Mouse (Mus musculus): ENCODE measurements around the gene Cptp.

Gene Cptp

DNA sequence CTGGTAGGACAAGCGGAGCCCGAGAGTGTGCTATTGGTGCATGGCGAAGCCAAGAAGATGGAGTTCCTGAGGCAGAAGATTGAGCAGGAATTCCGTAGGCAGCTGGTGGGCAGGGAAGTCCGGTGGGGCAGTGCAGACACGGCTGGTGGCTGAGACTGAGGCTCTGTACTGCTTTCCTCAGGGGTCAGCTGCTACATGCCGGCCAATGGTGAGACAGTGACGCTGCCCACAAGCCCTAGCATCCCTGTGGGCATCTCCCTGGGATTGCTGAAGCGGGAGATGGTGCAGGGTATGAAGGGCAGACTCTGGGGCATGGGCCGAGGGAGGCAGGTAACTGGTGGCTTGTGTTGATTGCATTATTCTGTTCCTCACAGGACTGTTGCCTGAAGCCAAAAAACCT, 18.4 kb upstream of the Cptp start:
- no peak for DNase-seq (ENCODE audit: low spot score)

DNA sequence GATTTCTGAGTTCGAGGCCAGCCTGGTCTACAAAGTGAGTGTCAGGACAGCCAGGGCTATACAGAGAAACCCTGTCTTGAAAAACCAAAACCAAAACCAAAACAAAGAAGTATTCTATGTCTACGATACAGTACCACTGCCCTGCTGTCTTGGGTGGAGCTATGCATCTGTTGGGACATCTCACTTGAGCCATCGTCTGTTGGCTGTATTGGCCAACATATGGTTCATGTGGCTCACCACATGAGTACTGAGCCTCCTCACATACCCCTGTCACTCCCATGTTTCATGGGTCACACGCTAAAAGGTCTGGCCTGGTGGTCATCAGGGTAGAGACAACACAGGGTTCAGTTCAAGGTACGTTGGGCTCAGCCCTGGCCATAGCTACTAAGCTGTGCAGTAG, 17.1 kb upstream of the Cptp start:
- DNase-seq (ENCODE audit: low spot score): no peak

DNA sequence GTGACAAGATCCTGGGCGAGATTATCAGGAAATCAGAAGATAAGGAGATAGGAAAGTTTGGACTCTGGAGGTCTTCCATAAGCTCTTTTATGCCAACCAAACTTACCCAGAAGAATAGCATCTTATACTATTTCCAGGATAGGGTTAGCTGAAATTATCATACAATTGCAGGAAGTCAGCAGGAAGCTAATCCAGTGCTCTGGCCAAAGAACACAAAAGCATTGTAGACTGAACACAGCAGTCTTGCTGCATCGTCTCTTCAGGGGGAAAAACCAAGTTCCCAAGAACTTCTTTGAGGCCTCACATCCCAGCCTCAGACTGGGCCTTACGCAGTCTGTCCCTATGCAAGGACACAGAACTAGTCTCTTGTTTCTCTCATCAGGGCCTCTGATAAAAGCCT, 14.3 kb upstream of the Cptp start:
- DNase-seq (ENCODE audit: low spot score): no peak

DNA sequence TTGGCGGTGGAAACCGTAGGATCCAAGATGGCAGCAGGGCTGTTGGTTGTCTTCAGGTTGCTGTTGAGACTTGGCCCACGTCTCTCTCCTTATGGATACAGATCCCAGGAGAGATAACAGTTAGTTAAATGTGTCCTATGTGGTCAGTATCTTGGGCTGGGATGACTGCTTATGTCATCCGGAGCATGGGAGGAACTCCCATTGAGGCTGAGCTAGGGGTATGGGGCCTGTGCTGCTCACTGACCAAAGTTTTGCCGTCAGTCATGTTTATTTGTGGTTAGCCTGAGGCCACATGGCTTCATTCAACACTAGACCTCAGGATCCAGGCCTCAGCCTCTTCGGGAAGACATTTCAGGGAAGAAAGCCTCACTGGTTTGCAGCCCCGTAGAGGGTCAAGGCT, 2.2 kb upstream of the Cptp start:
- DNase-seq (ENCODE audit: low spot score): no peak

DNA sequence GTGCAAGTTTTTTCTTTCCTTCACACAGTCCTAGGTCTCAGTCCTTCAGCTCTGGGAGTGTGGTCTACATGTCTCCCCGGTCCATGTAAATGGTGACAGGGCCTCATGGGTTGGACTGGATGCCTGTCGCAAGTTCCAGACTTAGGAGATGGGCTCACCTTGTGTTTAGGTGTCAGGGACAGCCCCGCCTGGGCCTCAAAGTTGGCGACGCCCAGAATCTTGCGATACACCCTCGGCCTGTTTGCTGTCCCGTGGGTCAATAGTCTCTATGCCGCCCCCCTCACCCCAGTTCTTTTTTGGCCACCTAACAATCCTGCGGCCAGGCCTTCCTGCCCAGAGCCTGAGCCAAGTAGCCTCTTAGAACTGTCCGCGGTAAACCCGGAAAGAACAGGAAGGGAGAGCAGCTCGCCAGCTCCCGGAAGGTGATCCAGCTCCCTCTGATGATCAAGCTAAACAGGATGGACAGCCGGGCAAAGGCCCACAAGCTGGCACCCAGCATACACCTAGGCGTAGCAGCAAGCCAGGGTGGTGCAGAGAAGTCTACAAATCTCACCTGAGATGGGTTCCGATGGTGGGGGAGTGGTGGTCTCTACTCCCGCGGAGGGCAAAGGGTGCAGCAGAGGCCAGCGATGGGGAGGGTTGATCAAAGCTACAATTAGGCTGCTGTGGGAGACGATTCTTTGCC, 484 bp downstream of the Cptp start:
- DNase-seq (ENCODE audit: low spot score): no peak

DNA sequence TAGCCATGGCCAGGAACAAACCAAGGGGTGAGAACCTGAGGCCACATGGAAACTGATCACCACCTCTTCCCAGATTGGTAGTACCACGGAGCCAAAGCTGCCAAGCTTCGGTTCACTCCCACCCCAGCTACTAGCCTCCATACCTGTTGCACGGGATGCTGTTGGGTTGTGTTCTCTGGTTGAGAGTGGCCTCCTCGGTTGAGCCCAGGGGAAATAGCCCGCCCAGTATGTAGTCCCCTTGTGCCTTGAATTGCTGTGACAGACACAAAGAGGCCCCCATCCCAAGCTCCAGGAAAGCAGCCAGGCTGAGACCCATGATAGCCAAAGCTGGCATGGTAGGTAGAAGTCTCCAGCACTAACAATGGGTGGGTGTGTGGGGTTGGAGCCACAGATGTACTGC, 6.2 kb downstream of the Cptp start, which contains the start of gene Tas1r3:
Gene Tas1r3, minus strand, starts transcription at position 362 of the 400 bp plus-strand sequence.
- no peak for DNase-seq (ENCODE audit: low spot score)

DNA sequence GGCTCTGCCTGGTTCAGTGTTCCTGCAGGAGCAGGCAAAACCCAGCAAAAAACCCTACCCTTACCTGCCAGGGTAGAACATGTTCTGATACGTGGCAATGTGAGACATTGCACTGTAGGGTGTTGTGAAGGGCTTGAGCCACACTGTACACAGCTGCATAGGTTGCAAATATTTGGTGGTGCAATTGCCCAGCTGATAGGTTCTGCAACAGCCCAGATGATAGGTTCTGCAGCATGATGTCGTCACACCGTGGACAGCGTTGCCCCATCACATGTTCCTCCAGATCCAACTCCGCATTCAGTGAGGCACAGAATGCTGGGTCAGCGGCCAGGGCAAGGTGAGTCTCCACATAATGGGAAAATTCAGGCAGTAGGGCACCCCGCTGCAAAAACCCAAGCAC, 7.5 kb downstream of the Cptp start:
- no peak for DNase-seq (ENCODE audit: low spot score)

DNA sequence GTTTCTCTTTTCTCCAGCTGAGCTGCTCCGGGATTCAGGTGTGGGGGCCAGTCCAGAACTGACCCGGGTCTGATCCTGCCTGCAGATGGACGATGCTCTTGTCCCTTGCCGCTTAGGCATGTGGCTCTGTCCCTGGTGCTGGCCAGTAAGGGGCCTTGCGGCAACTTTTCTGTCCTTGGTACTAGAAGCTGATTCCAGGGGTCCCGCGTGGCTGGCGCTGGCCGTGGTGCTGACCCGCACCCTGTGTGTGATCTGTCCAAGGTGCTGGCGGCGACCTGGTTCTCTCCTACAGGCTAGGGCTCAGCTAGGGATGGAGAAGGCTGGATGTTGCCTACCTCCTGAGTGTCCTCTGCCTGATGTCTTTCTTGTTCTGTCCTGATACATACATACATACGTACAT, 9.9 kb downstream of the Cptp start:
- no peak for DNase-seq (ENCODE audit: low spot score)

DNA sequence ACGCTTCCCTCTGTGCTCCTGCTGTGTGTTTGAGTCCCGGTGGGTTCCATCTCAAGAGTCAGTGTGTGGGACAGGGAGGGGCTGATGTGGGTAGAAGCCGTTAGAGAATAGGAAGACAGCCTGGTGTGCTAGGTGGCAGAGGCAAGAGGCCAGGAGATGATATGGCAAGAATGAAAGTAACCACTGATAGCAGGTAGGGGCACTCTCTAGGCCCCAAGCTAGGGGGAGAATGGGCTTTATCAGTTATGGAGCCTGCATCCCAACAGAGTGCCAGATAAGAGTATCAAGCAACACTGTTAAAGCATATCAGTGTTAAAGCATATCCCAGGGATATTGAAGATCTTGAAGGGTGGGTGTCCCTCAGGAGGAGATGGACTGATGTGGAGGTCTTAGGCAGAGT, 12.4 kb downstream of the Cptp start:
- DNase-seq (ENCODE audit: low spot score): no peak

DNA sequence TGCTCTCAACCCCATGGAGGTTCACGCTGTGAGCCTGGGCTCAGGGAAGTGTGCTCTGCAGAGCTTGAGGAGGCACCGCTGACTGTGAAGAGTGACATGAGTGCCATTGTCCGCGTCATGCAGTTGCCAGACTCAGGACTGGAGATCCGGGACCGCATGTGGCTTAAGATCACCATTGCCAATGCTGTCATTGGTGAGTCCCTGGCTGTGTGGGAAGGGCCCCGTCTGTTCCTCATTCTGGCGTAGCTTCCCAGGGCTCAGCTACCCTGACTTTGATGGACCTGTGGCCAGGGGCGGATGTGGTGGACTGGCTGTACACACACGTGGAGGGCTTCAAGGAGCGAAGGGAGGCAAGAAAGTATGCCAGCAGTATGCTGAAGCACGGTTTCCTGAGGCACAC, 13.2 kb downstream of the Cptp start:
- no peak for DNase-seq (ENCODE audit: low spot score)

DNA sequence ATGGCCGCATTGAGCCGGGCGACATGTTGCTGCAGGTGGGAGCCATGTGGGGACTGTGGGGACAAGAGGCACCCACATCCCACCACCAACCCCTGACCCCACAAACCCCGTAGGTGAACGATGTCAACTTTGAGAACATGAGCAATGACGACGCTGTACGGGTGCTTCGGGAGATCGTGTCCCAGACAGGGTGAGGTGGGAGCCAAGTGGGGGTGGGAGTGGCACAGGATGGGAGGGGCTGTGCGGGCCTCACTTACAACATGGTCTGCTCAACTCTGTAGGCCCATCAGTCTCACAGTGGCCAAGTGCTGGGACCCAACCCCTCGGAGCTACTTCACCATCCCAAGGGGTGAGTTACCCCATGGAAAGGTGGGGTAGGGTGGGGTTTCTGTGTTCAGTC, 14.2 kb downstream of the Cptp start:
- DNase-seq (ENCODE audit: low spot score): no peak

DNA sequence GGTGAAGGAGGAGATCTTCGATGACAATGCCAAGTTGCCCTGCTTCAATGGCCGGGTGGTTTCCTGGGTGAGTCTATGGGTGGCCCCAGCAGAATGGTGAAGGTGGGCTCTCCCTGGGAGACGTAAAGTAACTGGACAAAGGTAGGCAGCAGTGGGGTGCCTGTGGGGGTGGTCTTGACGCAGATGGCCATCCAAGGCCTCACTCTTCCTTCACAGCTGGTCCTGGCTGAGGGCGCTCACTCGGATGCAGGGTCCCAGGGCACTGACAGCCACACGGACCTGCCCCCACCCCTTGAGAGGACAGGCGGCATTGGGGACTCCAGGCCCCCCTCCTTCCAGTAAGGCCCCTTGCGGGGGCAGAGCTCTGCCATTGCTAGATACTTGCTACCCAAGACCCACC, 15.8 kb downstream of the Cptp start:
- DNase-seq (ENCODE audit: low spot score): no peak

DNA sequence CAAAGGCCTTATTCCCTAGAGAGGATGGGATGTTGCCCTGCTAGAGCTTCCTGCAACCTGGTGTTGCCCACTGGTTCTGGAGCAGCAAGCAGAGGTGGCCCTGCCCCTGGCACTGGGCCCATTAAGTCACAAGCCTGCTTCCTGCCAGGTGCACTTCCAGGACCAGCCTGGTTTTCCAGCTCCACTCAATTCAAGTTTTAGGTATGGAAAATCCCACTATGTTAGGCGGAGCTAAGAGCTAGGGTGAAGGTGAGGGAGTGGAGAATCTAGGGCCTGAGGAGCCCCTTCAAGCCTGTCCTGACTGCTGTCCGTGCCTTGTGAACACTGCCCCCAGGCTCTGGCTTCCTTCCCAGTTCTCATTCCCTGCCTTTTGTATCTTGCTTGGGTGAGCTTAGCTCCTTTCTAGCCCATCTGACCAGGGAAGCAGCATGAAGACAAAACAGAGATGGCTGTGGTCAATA, 17.3 kb downstream of the Cptp start:
- DNase-seq (ENCODE audit: low spot score): no peak

DNA sequence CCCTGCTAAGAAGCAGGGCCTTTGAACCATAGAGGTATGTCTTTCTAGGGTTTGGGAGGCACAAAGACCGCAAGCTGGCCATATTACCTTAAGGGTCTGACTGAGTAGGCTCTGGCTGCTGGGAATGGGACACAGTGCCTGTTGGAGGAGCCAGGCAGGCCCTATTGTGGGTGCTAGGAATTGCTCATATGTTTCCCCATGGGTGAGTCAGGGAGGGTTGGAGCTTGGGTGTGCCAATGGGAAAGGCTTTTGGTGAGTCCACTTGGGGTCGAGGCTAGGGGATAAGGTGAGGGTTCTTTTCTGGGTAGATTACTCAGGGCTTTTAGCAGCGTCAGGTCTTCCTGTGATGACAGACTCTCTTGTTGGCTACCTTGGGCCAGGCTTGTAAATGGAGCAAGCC, 17.9 kb downstream of the Cptp start:
- no peak for DNase-seq (ENCODE audit: low spot score)

DNA sequence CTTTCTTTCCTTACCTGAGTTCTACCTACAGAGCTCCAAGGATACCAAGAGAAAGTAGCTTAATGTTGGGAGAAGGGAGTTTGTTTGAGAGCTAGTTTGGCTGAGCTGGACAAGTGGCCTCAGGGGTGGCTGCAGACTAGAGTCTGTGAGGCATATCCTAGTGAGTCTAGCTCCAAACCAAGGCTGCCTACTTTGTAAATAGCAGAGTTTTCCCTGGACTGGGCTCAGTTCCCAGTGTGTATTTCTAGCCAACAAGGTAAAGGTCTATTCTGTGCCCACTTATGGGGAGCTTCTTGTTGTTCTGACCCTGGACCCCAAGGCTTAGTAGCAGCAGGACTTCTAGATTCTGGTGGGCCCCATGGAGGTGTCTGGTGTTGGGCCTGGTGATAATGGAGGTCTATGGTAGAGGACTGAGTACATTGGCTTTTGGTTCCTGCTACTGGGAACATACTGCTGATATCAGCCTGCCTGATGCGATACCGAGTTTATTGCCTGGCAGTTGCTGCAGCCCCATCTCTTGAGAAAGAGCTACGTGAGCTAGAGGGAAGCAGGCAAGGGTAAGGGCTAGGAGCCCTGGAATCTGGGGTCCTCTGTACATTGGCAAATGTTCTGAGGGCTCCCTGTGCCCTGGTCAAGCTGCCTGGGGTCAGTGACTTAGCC, 19.3 kb downstream of the Cptp start:
- no peak for DNase-seq (ENCODE audit: low spot score)

DNA sequence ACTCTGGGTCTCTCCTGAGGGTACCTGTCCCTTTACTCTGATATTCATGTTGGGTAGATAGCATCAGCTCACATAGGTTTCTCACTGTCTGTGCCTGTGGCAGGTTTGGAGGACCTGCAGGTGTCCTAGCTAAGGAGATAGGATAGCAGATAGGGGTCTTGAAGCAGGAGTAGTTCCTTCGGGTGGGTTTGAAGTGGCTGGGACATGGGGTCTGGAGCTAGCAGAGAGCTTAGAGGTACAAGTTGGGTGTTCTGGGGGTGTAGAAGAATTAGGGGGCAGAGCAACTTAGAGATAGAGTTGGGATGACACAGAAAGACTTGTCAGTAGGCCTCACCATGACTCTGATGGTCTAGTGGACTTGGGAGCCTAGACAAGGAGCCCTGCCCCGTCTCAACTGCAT, 19.8 kb downstream of the Cptp start:
- no peak for DNase-seq (ENCODE audit: low spot score)

DNA sequence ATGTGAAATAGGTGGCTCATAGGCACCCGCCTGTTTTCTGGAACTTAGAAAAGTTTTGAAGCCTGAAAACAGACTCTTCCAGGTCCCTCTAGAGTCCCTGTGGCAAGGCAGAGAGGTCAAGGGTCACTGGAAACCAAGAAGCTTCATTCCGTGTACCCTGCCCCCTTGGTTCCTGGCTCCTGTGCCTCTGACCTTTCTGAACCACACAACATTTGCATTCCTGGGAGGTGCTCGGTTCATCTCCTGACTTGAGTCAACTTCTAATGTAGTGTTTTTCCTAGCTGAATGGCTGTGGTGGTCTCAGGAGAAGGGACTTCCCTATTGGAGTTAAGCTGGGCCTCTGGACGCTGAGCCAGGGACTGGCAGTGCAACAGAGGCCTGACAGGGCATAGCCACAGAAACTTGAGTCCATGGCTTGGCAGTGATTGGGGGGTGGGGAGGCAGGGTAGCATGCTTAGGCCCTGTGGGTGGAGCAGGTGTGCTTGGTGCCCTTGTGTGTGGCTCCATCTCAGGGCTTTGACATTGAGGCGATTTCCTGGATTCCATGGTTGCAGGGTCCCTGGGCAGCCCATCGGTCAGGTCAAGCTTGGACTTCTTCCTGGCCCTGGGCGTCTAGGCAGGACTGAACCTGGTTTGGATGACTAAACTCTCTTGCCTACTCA, 20.7 kb downstream of the Cptp start:
- DNase-seq (ENCODE audit: low spot score): no peak

DNA sequence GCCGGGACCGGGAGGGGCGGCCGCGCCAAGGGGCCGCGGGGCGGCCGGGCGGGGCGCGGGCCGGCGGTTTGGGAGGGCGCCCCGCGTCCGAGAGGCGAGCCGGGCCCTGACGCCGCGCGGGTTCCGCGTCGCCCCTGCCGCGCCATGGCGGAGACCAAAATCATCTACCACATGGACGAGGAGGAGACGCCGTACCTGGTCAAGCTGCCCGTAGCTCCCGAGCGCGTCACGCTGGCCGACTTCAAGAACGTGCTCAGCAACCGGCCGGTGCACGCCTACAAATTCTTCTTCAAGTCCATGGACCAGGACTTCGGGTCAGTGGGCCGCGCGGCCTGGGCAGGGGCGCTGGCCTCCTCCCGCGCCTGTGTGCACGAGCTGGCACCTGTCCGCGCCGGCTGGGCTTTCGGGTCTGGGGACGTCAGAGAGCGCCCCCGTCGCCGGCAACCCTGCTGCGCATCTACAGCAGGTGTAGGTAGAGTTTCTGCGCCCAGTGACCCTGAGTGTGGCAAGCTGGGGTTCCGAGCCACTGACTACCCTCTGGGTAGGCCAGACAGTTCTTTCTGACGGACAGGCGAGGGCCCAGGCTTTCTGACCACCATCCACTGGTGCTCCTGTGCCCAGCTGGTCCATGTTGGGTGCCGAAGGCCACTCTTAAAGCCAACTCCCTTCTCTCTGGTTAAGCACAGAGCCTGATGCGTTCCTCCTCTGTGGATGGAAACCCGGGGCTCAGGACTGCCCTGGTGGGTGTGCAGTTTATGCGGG, 21.5 kb downstream of the Cptp start:
- DNase-seq (ENCODE audit: low spot score): no peak

DNA sequence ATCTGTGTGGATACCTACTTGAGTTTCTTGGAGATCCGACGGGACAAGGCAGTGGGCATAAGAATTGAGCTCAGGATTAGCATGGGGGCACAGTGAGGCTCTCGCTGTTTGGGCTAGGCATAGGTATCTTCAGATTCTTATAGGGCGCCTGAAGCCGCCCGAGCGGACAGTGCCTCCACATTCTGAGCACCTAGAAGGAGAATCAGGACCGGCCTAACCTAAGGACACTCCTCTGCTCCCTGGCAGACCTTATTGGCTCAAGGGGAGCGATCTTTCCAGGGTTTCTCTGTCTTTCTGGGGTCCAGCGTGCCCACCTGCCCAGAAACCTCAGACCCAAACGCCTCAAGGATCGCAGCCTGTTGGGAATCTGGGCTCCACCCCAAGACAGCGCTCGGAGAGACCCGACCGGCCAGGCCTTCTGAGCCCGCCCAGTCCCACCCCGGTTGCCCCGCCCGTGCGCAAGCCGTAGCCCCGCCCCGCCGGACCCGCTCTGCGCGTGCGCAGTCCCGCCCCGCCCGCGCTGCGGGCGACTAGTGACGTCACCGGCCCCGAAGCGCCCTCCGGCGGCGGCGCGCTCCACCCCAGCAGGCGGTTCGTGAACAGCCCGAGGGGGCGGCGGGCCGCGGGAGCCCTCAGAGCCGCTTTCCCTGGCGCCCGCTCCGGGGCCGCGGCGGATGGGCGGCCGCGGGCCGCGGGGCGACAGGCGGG, 22.2 kb downstream of the Cptp start, which contains the start of gene Dvl1:
Gene Dvl1, plus strand, starts transcription at position 532 of the 708 bp plus-strand sequence.
- peak; percentile 84 for DNase-seq (ENCODE audit: low spot score)

DNA sequence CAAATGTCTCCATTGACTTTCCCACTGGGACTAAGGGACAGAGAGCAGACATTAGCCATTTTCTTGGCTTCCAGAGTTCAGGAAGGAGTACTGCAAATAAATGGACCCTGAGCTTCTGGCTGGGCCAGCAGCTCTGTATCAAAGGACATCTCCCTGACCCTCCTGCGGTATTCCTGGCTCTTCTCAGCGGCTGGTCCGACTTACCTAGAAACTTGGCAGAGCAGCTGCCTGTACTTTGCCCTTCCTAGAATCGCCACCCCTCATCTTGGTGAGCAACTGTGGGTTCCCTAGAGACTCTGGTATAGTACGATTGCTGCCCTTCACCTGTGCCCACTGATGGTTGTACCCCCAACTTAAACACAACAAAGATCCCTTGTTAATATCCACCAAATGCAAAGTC, 26.0 kb downstream of the Cptp start:
- no peak for DNase-seq (ENCODE audit: low spot score)

DNA sequence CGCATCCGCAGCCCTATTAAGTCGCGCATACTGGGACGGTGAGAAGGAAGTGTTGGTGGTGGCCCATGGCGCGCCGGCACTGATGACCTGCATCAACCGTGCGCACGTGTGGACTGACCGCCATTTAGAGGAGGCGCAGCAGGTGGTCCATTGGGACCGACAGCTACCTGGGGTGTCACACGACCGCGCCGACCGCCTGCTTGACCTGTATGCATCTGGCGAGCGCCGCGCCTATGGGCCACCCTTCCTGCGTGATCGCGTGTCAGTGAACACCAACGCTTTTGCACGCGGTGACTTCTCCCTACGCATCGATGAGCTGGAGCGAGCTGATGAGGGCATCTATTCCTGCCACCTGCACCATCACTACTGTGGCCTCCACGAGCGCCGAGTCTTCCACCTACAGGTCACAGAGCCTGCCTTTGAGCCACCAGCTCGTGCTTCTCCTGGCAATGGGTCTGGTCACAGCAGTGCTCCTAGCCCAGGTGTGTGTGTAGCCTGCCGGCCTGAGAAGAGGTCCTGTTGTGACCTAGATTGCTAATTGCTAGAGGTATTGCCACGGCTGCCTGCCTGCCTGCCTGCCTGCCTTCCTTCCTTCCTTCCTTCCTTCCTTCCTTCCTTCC, 27.5 kb downstream of the Cptp start:
- DNase-seq (ENCODE audit: low spot score): no peak

Measured in left cerebral cortex, adult 11 months (tissue).